Mouse (Mus musculus): ENCODE data around the gene Prkce.

DNA sequence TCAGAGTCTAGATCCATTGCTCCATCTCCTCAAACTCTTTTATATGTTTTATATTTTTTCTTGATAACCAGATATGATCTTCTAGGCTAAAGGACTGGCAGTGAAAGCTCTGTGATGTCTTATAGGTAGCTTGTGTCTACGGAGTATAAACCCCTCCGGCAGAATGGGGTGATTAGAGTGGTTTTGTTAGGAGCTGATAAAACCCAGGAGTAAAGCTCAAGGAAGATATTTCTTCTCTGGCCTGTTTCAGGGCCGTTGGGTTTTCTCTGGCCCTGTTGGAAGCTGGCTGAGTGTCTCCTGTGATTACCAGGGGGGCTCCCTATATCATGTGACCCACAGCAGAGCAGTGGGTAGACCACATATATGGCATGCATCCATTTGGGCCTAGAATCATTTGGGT lies 319.9 kb downstream of the Prkce start:
- TF ChIP-seq CTCF (IDR thresholded peaks at IDR 0.05; ENCODE audit: borderline replicate concordance, insufficient read depth, low read length) (no peak), POLR2A (IDR thresholded peaks at IDR 0.05; ENCODE audit: low read depth, low read length) (no peak)
